Mouse (Mus musculus) heart, postnatal 0 days (tissue): ENCODE measurements at regions not wholly inside any gene's neighbourhood (a gene's known extent, or its start where the extent isn't known, plus 50 kb on each side); places are given as distances from the start of the nearest gene placed in this dataset.

ENCODE experiments used
- CTCF ChIP-seq: IDR thresholded peaks from 2 replicates; pipeline ENCODE4 v1.5.1; 2016; ENCODE audit warnings: antibody characterized with exemption, control low read depth, low read depth
- EP300 ChIP-seq: IDR thresholded peaks from 2 replicates; pipeline ENCODE4 v1.6.1; 2016; ENCODE audit warnings: antibody characterized with exemption, low read depth

DNA sequence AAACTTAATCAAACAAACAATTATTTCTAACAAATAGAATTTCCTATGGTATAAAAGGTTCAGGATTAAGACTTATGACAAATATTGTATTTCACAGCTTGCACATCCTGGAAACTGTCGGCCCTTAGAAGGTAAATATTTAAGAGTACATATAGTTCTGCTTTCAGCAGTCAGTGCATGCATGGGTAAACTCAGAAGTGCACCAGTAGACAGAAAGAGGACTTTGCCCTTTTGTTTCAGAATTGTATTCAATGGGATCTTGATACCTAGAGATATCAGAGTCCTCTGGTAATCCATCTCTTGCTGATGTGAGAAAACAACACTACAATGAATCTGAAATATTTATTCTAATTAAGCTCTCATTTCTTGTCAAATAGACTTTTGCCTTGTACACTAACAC lies 54.0 kb upstream of the Pdk4 start:
- TF ChIP-seq CTCF (no peak), EP300 (no peak)
